Comparison of ENCODE assay signal across 10 mouse cellular contexts in the genomic region with DNA sequence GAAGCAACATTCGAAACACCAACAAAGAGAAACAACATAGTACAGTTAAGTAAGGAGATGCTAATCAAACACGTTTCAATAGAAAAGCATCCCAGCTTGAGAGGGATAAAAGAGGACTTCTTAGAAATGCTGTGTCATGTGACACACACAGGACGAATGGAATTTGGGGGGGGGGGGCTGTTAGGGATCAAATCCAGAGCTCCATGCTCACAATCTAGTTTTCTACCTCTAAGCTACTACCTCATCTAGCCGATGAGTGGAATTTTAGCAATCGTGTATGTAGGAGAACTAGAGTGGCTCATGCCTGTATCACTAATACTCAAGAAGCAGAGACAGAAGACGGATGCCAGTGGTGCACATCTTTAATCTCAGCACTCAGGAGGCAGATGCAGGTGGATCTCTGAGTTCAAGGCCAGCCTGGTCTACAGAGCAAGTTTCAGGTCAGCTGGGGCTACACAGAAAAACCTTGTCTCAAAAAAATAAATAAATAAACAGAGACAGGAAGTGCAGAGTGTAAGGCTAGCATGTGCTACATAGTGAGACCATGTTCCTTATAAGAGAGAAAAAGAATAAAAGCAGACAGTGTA. TPM values are rescaled to one million over a fixed set of nuclear protein-coding genes. Genes with fewer than 3 reads are reported as not detected.
DNase-seq lines count a peak whose midpoint lies in the region; ATAC-seq and TF ChIP-seq lines count a peak whose summit lies in the region.
"Had no signal": no experiment of that assay in that cellular context is flagged by ENCODE, and none has a peak within 500 bp of the region (broad histone marks: within the 10 kb centered on the region; RNA-seq: fewer than 3 reads in every experiment).

No protein-coding gene starts in this region.

- H3K9ac ChIP-seq in heart, embryonic 15.5 days: 0 out of 2 replicates have a peak overlapping the region, but pooled peaks have one; percentile 99
- peak overlapping the region; percentile 96 for H3K9ac ChIP-seq in hindbrain, embryonic 14.5 days
- no peak overlapping the region for H3K9ac ChIP-seq in midbrain, embryonic 14.5 days (replicated peaks; ENCODE audit: low read length)

- no peak for TF ChIP-seq POLR2A in bone marrow macrophage, adult 2 months (IDR thresholded peaks at IDR 0.05; ENCODE audit: borderline replicate concordance, low read depth, low read length)

- no peak overlapping the region; the same call in 1 of the 2 replicates for H3K27ac ChIP-seq in heart, embryonic 15.5 days
- peak overlapping the region; percentile 55 for H3K27ac ChIP-seq in bone marrow macrophage, adult 2 months (ENCODE audit: insufficient read depth, low read depth, low read length)
- peak overlapping the region; percentile 87 for H3K27ac ChIP-seq in hindbrain, embryonic 14.5 days
- peak overlapping the region; percentile 87 for H3K27ac ChIP-seq in midbrain, embryonic 14.5 days (replicated peaks; ENCODE audit: low read depth, low read length)

- ATAC-seq in heart, embryonic 15.5 days (replicated peaks; ENCODE audit: insufficient number of reproducible peaks, insufficient read depth, low FRiP score, low read depth): no peak
- ATAC-seq in hindbrain, embryonic 14.5 days (ENCODE audit: low FRiP score): no peak
- ATAC-seq in midbrain, embryonic 14.5 days (ENCODE audit: low FRiP score, low TSS enrichment): no peak

- no peak overlapping the region; the same call in 1 of the 2 replicates for H3K4me3 ChIP-seq in heart, embryonic 15.5 days
- peak overlapping the region; percentile 46; the same call in 1 of the 2 replicates for H3K4me3 ChIP-seq in bone marrow macrophage, adult 2 months (ENCODE audit: insufficient read depth, low read length)
- H3K4me3 ChIP-seq in hindbrain, embryonic 14.5 days (replicated peaks; ENCODE audit: low read length): peak overlapping the region; percentile 90; the same call in 1 of the 2 replicates
- no peak overlapping the region for H3K4me3 ChIP-seq in midbrain, embryonic 14.5 days (replicated peaks; ENCODE audit: low read depth, low read length)

- H3K9me3 ChIP-seq in heart, embryonic 15.5 days (replicated peaks): no peaks in the 10 kb centered on the region
- H3K9me3 ChIP-seq in hindbrain, embryonic 14.5 days (ENCODE audit: control insufficient read depth, low read length): no peaks in the 10 kb centered on the region
- no peaks in the 10 kb centered on the region for H3K9me3 ChIP-seq in midbrain, embryonic 14.5 days (ENCODE audit: control insufficient read depth, low read length)
- H3K9me3 ChIP-seq: megakaryocyte, embryonic 14.5 days had no signal

- H3K36me3 ChIP-seq in heart, embryonic 15.5 days: 0 out of 2 replicates have a peak, but pooled peaks cover 8% of the 10 kb centered on the region
- peaks cover 12% of the 10 kb centered on the region for H3K36me3 ChIP-seq in hindbrain, embryonic 14.5 days (replicated peaks; ENCODE audit: control insufficient read depth, insufficient read depth)
- H3K36me3 ChIP-seq in midbrain, embryonic 14.5 days (ENCODE audit: control insufficient read depth, insufficient read depth, low read length): peaks cover 13% of the 10 kb centered on the region; the same call in 1 of the 2 replicates

- no peak for TF ChIP-seq CTCF in bone marrow macrophage, adult 2 months (IDR thresholded peaks at IDR 0.05; ENCODE audit: low read depth, low read length)

- no peaks in the 10 kb centered on the region for H3K27me3 ChIP-seq in heart, embryonic 15.5 days
- H3K27me3 ChIP-seq in hindbrain, embryonic 14.5 days (ENCODE audit: control insufficient read depth, insufficient read depth, low read length): no peaks in the 10 kb centered on the region
- H3K27me3 ChIP-seq in midbrain, embryonic 14.5 days (ENCODE audit: control insufficient read depth, insufficient read depth, low read length): no peaks in the 10 kb centered on the region
- H3K27me3 ChIP-seq: megakaryocyte, embryonic 14.5 days had no signal

- no peak for DNase-seq in heart, adult 18-20 months
- DNase-seq in hindbrain, embryonic 14.5 days (ENCODE audit: low spot score): no peak
- no peak for DNase-seq in midbrain, embryonic 14.5 days
- no peak for DNase-seq in adrenal gland, adult 2 months
- no peak for DNase-seq in lung, postnatal 25 days (ENCODE audit: low spot score)
- DNase-seq in spleen, adult 18-20 months: no peak
- DNase-seq: cerebellum, postnatal 25 days had no signal

- H3K4me1 ChIP-seq in heart, embryonic 15.5 days (replicated peaks): peaks cover 35% of the 10 kb centered on the region
- peaks cover 37% of the 10 kb centered on the region for H3K4me1 ChIP-seq in bone marrow macrophage, adult 2 months (ENCODE audit: control insufficient read depth, insufficient read depth, low read length)
- peaks cover 24% of the 10 kb centered on the region for H3K4me1 ChIP-seq in hindbrain, embryonic 14.5 days (replicated peaks; ENCODE audit: control insufficient read depth, insufficient read depth, low read length)
- peaks cover 26% of the 10 kb centered on the region for H3K4me1 ChIP-seq in midbrain, embryonic 14.5 days (ENCODE audit: control insufficient read depth, insufficient read depth, low read length)

- 70% methylated on average over 6 of the region's 6 CpGs for WGBS in heart, embryonic 15.5 days
- WGBS in hindbrain, embryonic 14.5 days: 74% methylated on average over 6 of the region's 6 CpGs
- 76% methylated on average over 6 of the region's 6 CpGs for WGBS in midbrain, embryonic 14.5 days

- no peak overlapping the region for H3K4me2 ChIP-seq in heart, embryonic 15.5 days
- H3K4me2 ChIP-seq in hindbrain, embryonic 14.5 days (replicated peaks): peak overlapping the region; percentile 60; the same call in 1 of the 2 replicates
- H3K4me2 ChIP-seq in midbrain, embryonic 14.5 days (ENCODE audit: low read length): peak overlapping the region; percentile 75

RNA-seq across cellular contexts. Expression of gene Rnf10, which starts 0.9 kb away (rescaled TPM):
- polyA plus RNA-seq in heart, embryonic 15.5 days (2015; fragmentation: Nextera tagmentation; extraction: Ambion mirVana): 131 and 156 TPM in 2 replicates
- total RNA-seq in heart, adult 18-20 months (2021): 100 to 1,000 TPM; 373 to 434 TPM
- polyA plus RNA-seq in bone marrow macrophage, adult 2 months (2012; ENCODE audit: insufficient read depth, insufficient read length, missing spikeins): 94.9 and 105 TPM in 2 replicates
- 101 and 113 TPM in 2 replicates for polyA plus RNA-seq in hindbrain, embryonic 14.5 days (2014; fragmentation: Nextera tagmentation; extraction: Ambion mirVana)
- 96.5 and 122 TPM in 2 replicates for polyA plus RNA-seq in midbrain, embryonic 14.5 days (2014; fragmentation: Nextera tagmentation; extraction: Ambion mirVana)
- 100 to 1,000 TPM; 225 to 258 TPM for total RNA-seq in adrenal gland, adult 2 months (2021)
- 212 and 287 TPM in 2 replicates for polyA plus RNA-seq in adrenal gland, adult 2 months (2012; rRNA removed)

RNA-seq across cellular contexts. Expression of gene Coq5, which starts 5.8 kb away (rescaled TPM):
- 72.3 and 83.3 TPM in 2 replicates for polyA plus RNA-seq in heart, embryonic 15.5 days (2015; fragmentation: Nextera tagmentation; extraction: Ambion mirVana)
- 100 to 1,000 TPM; 150 to 174 TPM for total RNA-seq in heart, adult 18-20 months (2021)
- polyA plus RNA-seq in bone marrow macrophage, adult 2 months (2012; ENCODE audit: insufficient read depth, insufficient read length, missing spikeins): 21.4 and 25.6 TPM in 2 replicates
- 52.5 and 57.6 TPM in 2 replicates for polyA plus RNA-seq in hindbrain, embryonic 14.5 days (2014; fragmentation: Nextera tagmentation; extraction: Ambion mirVana)
- 49.6 and 50.0 TPM in 2 replicates for polyA plus RNA-seq in midbrain, embryonic 14.5 days (2014; fragmentation: Nextera tagmentation; extraction: Ambion mirVana)
- 10 to 100 TPM; 52.5 to 68.0 TPM for total RNA-seq in adrenal gland, adult 2 months (2021)
- 14.6 and 15.7 TPM in 2 replicates for polyA plus RNA-seq in adrenal gland, adult 2 months (2012; rRNA removed)

RNA-seq across cellular contexts. Expression of gene Dynll1, which starts 27.2 kb away (rescaled TPM):
- polyA plus RNA-seq in heart, embryonic 15.5 days (2015; fragmentation: Nextera tagmentation; extraction: Ambion mirVana): 1,079 and 1,146 TPM in 2 replicates
- 10 to 100 TPM; 95.3 to 98.8 TPM for total RNA-seq in heart, adult 18-20 months (2021)
- polyA plus RNA-seq in bone marrow macrophage, adult 2 months (2012; ENCODE audit: insufficient read depth, insufficient read length, missing spikeins): 238 and 243 TPM in 2 replicates
- 1,269 and 1,310 TPM in 2 replicates for polyA plus RNA-seq in hindbrain, embryonic 14.5 days (2014; fragmentation: Nextera tagmentation; extraction: Ambion mirVana)
- polyA plus RNA-seq in midbrain, embryonic 14.5 days (2014; fragmentation: Nextera tagmentation; extraction: Ambion mirVana): 1,201 and 1,312 TPM in 2 replicates
- 100 to 1,000 TPM; 220 to 347 TPM for total RNA-seq in adrenal gland, adult 2 months (2021)
- polyA plus RNA-seq in adrenal gland, adult 2 months (2012; rRNA removed): 38.0 and 45.1 TPM in 2 replicates

RNA-seq across cellular contexts. Expression of gene Pop5, which starts 38.0 kb away (rescaled TPM):
- 56.2 and 60.3 TPM in 2 replicates for polyA plus RNA-seq in heart, embryonic 15.5 days (2015; fragmentation: Nextera tagmentation; extraction: Ambion mirVana)
- 10 to 100 TPM; 35.6 to 37.4 TPM for total RNA-seq in heart, adult 18-20 months (2021)
- 38.3 and 54.2 TPM in 2 replicates for polyA plus RNA-seq in bone marrow macrophage, adult 2 months (2012; ENCODE audit: insufficient read depth, insufficient read length, missing spikeins)
- polyA plus RNA-seq in hindbrain, embryonic 14.5 days (2014; fragmentation: Nextera tagmentation; extraction: Ambion mirVana): 107 and 114 TPM in 2 replicates
- polyA plus RNA-seq in midbrain, embryonic 14.5 days (2014; fragmentation: Nextera tagmentation; extraction: Ambion mirVana): 95.6 and 106 TPM in 2 replicates
- total RNA-seq in adrenal gland, adult 2 months (2021): 10 to 100 TPM; 53.1 to 84.0 TPM
- polyA plus RNA-seq in adrenal gland, adult 2 months (2012; rRNA removed): 194 and 250 TPM in 2 replicates

RNA-seq across cellular contexts. Expression of gene Srsf9, which starts 53.3 kb away (rescaled TPM):
- 99.0 and 118 TPM in 2 replicates for polyA plus RNA-seq in heart, embryonic 15.5 days (2015; fragmentation: Nextera tagmentation; extraction: Ambion mirVana)
- 10 to 100 TPM; 18.2 to 19.2 TPM for total RNA-seq in heart, adult 18-20 months (2021)
- polyA plus RNA-seq in bone marrow macrophage, adult 2 months (2012; ENCODE audit: insufficient read depth, insufficient read length, missing spikeins): 114 and 123 TPM in 2 replicates
- polyA plus RNA-seq in hindbrain, embryonic 14.5 days (2014; fragmentation: Nextera tagmentation; extraction: Ambion mirVana): 140 and 145 TPM in 2 replicates
- polyA plus RNA-seq in midbrain, embryonic 14.5 days (2014; fragmentation: Nextera tagmentation; extraction: Ambion mirVana): 132 and 150 TPM in 2 replicates
- total RNA-seq in adrenal gland, adult 2 months (2021): 10 to 100 TPM; 45.8 to 70.1 TPM
- 29.1 and 40.4 TPM in 2 replicates for polyA plus RNA-seq in adrenal gland, adult 2 months (2012; rRNA removed)

Comparison
In these comparisons a context has a peak if more than half of its experiments do, and no peak if none do; other contexts are left out.
1. H3K4me3 ChIP-seq: peak in bone marrow macrophage, adult 2 months (single experiment) and hindbrain, embryonic 14.5 days (single experiment); none in heart, embryonic 15.5 days (single experiment) and midbrain, embryonic 14.5 days (single experiment).